14 mouse cellular contexts compared by ENCODE assay signal in the genomic region with DNA sequence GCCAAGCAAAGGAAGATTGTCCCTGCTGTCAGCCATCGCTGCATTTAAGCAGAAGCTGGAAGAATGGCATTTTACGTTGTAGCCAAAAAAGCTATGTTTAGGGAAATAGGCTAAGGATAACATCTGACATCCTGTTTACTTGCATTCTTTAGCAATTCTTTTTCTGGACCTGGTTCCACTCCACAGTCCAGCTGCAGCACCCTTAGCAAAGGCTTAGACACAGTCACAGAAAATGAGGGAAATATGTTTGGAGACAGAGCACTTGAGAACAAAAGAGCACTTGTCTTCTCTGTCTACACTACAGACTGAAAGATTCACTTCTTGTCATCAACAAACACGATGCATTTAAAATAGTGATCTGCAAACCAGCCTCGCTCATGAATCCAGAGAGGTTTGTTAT. TPM values are rescaled to one million over a fixed set of nuclear protein-coding genes. Genes with fewer than 3 reads are reported as not detected.
DNase-seq lines count a peak whose midpoint lies in the region; ATAC-seq and TF ChIP-seq lines count a peak whose summit lies in the region.
"Had no signal": no experiment of that assay in that cellular context is flagged by ENCODE, and none has a peak within 500 bp of the region (broad histone marks: within the 10 kb centered on the region; RNA-seq: fewer than 3 reads in every experiment).

No protein-coding gene starts in this region.

- H3K4me2 ChIP-seq in liver, embryonic 11.5 days, result no peak overlapping the region
- peak overlapping the region; percentile 24; the same call in 1 of the 2 replicates for H3K4me2 ChIP-seq in liver, embryonic 13.5 days
- no peak overlapping the region for H3K4me2 ChIP-seq in midbrain, embryonic 16.5 days (ENCODE audit: low read length)
- H3K4me2 ChIP-seq: hindbrain, embryonic 13.5 days; limb, embryonic 13.5 days; midbrain, embryonic 13.5 days; neural tube, embryonic 12.5 days had no signal

- peaks cover 1% of the 10 kb centered on the region; the same call in 1 of the 2 replicates for H3K4me1 ChIP-seq in heart, adult 2 months (ENCODE audit: control insufficient read depth, insufficient read depth, low read length)
- no peaks in the 10 kb centered on the region for H3K4me1 ChIP-seq in heart, embryonic 10.5 days
- H3K4me1 ChIP-seq in liver, adult 2 months (ENCODE audit: control insufficient read depth, insufficient read depth, low read length), result no peaks in the 10 kb centered on the region; the same call in 1 of the 2 replicates
- H3K4me1 ChIP-seq in liver, embryonic 11.5 days (replicated peaks; ENCODE audit: control insufficient read depth, insufficient read depth, low read length), result no peaks in the 10 kb centered on the region
- H3K4me1 ChIP-seq in liver, embryonic 13.5 days (replicated peaks), result no peaks in the 10 kb centered on the region; the same call in 1 of the 2 replicates
- H3K4me1 ChIP-seq in midbrain, embryonic 16.5 days (ENCODE audit: control insufficient read depth, insufficient read depth, low read length), result no peaks in the 10 kb centered on the region
- H3K4me1 ChIP-seq: hindbrain, embryonic 13.5 days; limb, embryonic 13.5 days; midbrain, embryonic 13.5 days; neural tube, embryonic 12.5 days had no signal

- TF ChIP-seq CTCF in heart, adult 2 months (IDR thresholded peaks at IDR 0.05), result no peak
- TF ChIP-seq CTCF in liver, adult 2 months (IDR thresholded peaks at IDR 0.05; ENCODE audit: low read depth, low read length), result no peak

- ATAC-seq in liver, embryonic 11.5 days (replicated peaks; ENCODE audit: low FRiP score), result no peak
- no peak for ATAC-seq in liver, embryonic 13.5 days (ENCODE audit: low read depth)
- ATAC-seq in midbrain, embryonic 16.5 days, result no peak
- ATAC-seq: midbrain, embryonic 13.5 days had no signal

- WGBS in heart, adult 2 months, result 40% methylated on average over 4 of the region's 4 CpGs
- 50% methylated on average over 4 of the region's 4 CpGs for WGBS in heart, embryonic 10.5 days
- WGBS in liver, adult 2 months, result 56% methylated on average over 4 of the region's 4 CpGs
- 71% methylated on average over 4 of the region's 4 CpGs for WGBS in liver, embryonic 11.5 days
- 53% methylated on average over 4 of the region's 4 CpGs for WGBS in liver, embryonic 13.5 days (ENCODE audit: insufficient replicate concordance)
- 75% methylated on average over 4 of the region's 4 CpGs for WGBS in midbrain, embryonic 16.5 days

- no peak for TF ChIP-seq EP300 in heart, adult 2 months (IDR thresholded peaks at IDR 0.05; ENCODE audit: insufficient read depth, low read depth, low read length)

- peaks cover 2% of the 10 kb centered on the region; the same call in 1 of the 2 replicates for H3K36me3 ChIP-seq in heart, adult 2 months (ENCODE audit: control insufficient read depth, insufficient read depth, low read length)
- no peaks in the 10 kb centered on the region for H3K36me3 ChIP-seq in heart, embryonic 10.5 days
- no peaks in the 10 kb centered on the region for H3K36me3 ChIP-seq in liver, adult 2 months (ENCODE audit: control insufficient read depth, insufficient read depth, low read length)
- no peaks in the 10 kb centered on the region for H3K36me3 ChIP-seq in liver, embryonic 11.5 days (ENCODE audit: control insufficient read depth, insufficient read depth, low read length)
- no peaks in the 10 kb centered on the region for H3K36me3 ChIP-seq in liver, embryonic 13.5 days
- H3K36me3 ChIP-seq in midbrain, embryonic 16.5 days (ENCODE audit: control insufficient read depth, insufficient read depth, low read length), result no peaks in the 10 kb centered on the region
- H3K36me3 ChIP-seq: hindbrain, embryonic 13.5 days; limb, embryonic 13.5 days; midbrain, embryonic 13.5 days; neural tube, embryonic 12.5 days had no signal

- H3K79me2 ChIP-seq in heart, adult 2 months (replicated peaks; ENCODE audit: control insufficient read depth, insufficient read depth, low read length), result no peaks in the 10 kb centered on the region
- H3K79me2 ChIP-seq in liver, adult 2 months (ENCODE audit: control insufficient read depth, insufficient read depth, low read length), result no peaks in the 10 kb centered on the region

- H3K27ac ChIP-seq in heart, adult 2 months, result peak overlapping the region; percentile 83
- no peak overlapping the region for H3K27ac ChIP-seq in heart, embryonic 10.5 days
- peak overlapping the region; percentile 60 for H3K27ac ChIP-seq in liver, adult 2 months (replicated peaks; ENCODE audit: insufficient read depth, low read depth, low read length)
- H3K27ac ChIP-seq in liver, embryonic 11.5 days (ENCODE audit: low read depth, low read length), result no peak overlapping the region
- no peak overlapping the region for H3K27ac ChIP-seq in liver, embryonic 13.5 days
- no peak overlapping the region for H3K27ac ChIP-seq in midbrain, embryonic 16.5 days (ENCODE audit: low read length)
- H3K27ac ChIP-seq: hindbrain, embryonic 13.5 days; limb, embryonic 13.5 days; midbrain, embryonic 13.5 days; neural tube, embryonic 12.5 days had no signal

- intact Hi-C loops in heart, adult 2 months (cut with DNase I), result loop anchor here (5.0 kb wide), 1 partner anchor 53 kb away; the partner anchor contains the start of gene Rbmx

- DNase-seq in heart, adult 2 months, result no peak
- DNase-seq in heart, embryonic 10.5 days (ENCODE audit: low spot score), result no peak
- no peak for DNase-seq in liver, adult 2 months (ENCODE audit: extremely low read depth, low read depth, low spot score)
- no peak for DNase-seq in liver, embryonic 11.5 days (ENCODE audit: low spot score)
- peak; percentile 11 for DNase-seq in adipocyte (ENCODE audit: low spot score)
- DNase-seq in liver, embryonic 13.5 days, result no peak
- DNase-seq in cerebellum, adult 9-11 months, result no peak
- DNase-seq: kidney, postnatal 14 days; retina, postnatal 1 day had no signal

- H3K9me3 ChIP-seq in heart, embryonic 10.5 days, result no peaks in the 10 kb centered on the region
- no peaks in the 10 kb centered on the region for H3K9me3 ChIP-seq in liver, embryonic 11.5 days (ENCODE audit: control insufficient read depth, low read length)
- no peaks in the 10 kb centered on the region for H3K9me3 ChIP-seq in liver, embryonic 13.5 days (replicated peaks)
- no peaks in the 10 kb centered on the region for H3K9me3 ChIP-seq in midbrain, embryonic 16.5 days (replicated peaks; ENCODE audit: control insufficient read depth, low read length, poor library complexity, severe bottlenecking)
- H3K9me3 ChIP-seq: hindbrain, embryonic 13.5 days; limb, embryonic 13.5 days; midbrain, embryonic 13.5 days; neural tube, embryonic 12.5 days had no signal

- no peaks in the 10 kb centered on the region for H3K27me3 ChIP-seq in heart, adult 2 months (ENCODE audit: control insufficient read depth, insufficient read depth, low read length)
- no peaks in the 10 kb centered on the region for H3K27me3 ChIP-seq in heart, embryonic 10.5 days (ENCODE audit: insufficient read depth, poor library complexity, severe bottlenecking)
- no peaks in the 10 kb centered on the region for H3K27me3 ChIP-seq in liver, adult 2 months (ENCODE audit: control insufficient read depth, insufficient read depth, low read length)
- no peaks in the 10 kb centered on the region for H3K27me3 ChIP-seq in liver, embryonic 11.5 days (replicated peaks; ENCODE audit: control insufficient read depth, insufficient read depth, low read length)
- no peaks in the 10 kb centered on the region for H3K27me3 ChIP-seq in liver, embryonic 13.5 days
- H3K27me3 ChIP-seq in midbrain, embryonic 16.5 days (ENCODE audit: control insufficient read depth, insufficient read depth, low read depth, low read length), result no peaks in the 10 kb centered on the region
- H3K27me3 ChIP-seq: hindbrain, embryonic 13.5 days; limb, embryonic 13.5 days; midbrain, embryonic 13.5 days; neural tube, embryonic 12.5 days had no signal

- peak; percentile 32; the same call in 1 of the 2 replicates for TF ChIP-seq POLR2A in heart, adult 2 months (IDR thresholded peaks at IDR 0.05; ENCODE audit: insufficient read depth, low read depth, low read length)
- no peak for TF ChIP-seq POLR2A in liver, adult 2 months (IDR thresholded peaks at IDR 0.05; ENCODE audit: extremely low read depth, insufficient read depth, low read length)

- H3K9ac ChIP-seq in heart, adult 2 months (ENCODE audit: low read depth, low read length), result 0 out of 2 replicates have a peak overlapping the region, but pooled peaks have one; percentile 35
- no peak overlapping the region for H3K9ac ChIP-seq in liver, adult 2 months (ENCODE audit: low read depth, low read length)
- no peak overlapping the region for H3K9ac ChIP-seq in liver, embryonic 11.5 days (ENCODE audit: low read depth, low read length)
- no peak overlapping the region for H3K9ac ChIP-seq in liver, embryonic 13.5 days
- no peak overlapping the region for H3K9ac ChIP-seq in midbrain, embryonic 16.5 days (ENCODE audit: low read depth, low read length)
- H3K9ac ChIP-seq: hindbrain, embryonic 13.5 days; limb, embryonic 13.5 days; midbrain, embryonic 13.5 days; neural tube, embryonic 12.5 days had no signal

- peak overlapping the region; percentile 43 for H3K4me3 ChIP-seq in heart, adult 2 months
- H3K4me3 ChIP-seq in heart, embryonic 10.5 days, result no peak overlapping the region
- no peak overlapping the region for H3K4me3 ChIP-seq in liver, adult 2 months (ENCODE audit: insufficient read depth, low read depth, low read length)
- no peak overlapping the region for H3K4me3 ChIP-seq in liver, embryonic 11.5 days (ENCODE audit: low read depth, low read length)
- H3K4me3 ChIP-seq in liver, embryonic 13.5 days (replicated peaks), result no peak overlapping the region
- H3K4me3 ChIP-seq in midbrain, embryonic 16.5 days (ENCODE audit: low read depth, low read length), result no peak overlapping the region
- H3K4me3 ChIP-seq: hindbrain, embryonic 13.5 days; limb, embryonic 13.5 days; midbrain, embryonic 13.5 days; neural tube, embryonic 12.5 days had no signal

RNA-seq across cellular contexts. Expression of gene Arhgef6, which starts 0.7 kb away (rescaled TPM):
- total RNA-seq in heart, adult 2 months (2021), result 10 to 100 TPM; 61.5 to 64.2 TPM
- 38.2 and 82.1 TPM in 2 replicates for polyA plus RNA-seq in heart, adult 2 months (2012; rRNA removed)
- 10.7 and 18.9 TPM in 2 replicates for polyA plus RNA-seq in heart, embryonic 10.5 days (2016; fragmentation: Nextera tagmentation; extraction: Ambion mirVana)
- total RNA-seq in liver, adult 2 months (2014; rRNA removed), result 5.2 and 5.3 TPM in 2 replicates
- polyA plus RNA-seq in liver, adult 2 months (2012; rRNA removed), result 1.3 and 1.8 TPM in 2 replicates
- 6.9 and 8.4 TPM in 2 replicates for polyA plus RNA-seq in liver, embryonic 11.5 days (2014; fragmentation: Nextera tagmentation; extraction: Ambion mirVana)
- polyA plus RNA-seq in liver, embryonic 13.5 days (2015; fragmentation: Nextera tagmentation; extraction: Ambion mirVana), result 3.3 and 4.6 TPM in 2 replicates
- polyA plus RNA-seq in midbrain, embryonic 16.5 days (2015; fragmentation: Nextera tagmentation; extraction: Ambion mirVana), result 4.5 and 5.4 TPM in 2 replicates

RNA-seq across cellular contexts. Expression of gene Rbmx, which starts 53.6 kb away (rescaled TPM):
- total RNA-seq in heart, adult 2 months (2021), result 10 to 100 TPM; 19.7 to 22.6 TPM
- polyA plus RNA-seq in heart, adult 2 months (2012; rRNA removed), result 16.6 and 26.0 TPM in 2 replicates
- polyA plus RNA-seq in heart, embryonic 10.5 days (2016; fragmentation: Nextera tagmentation; extraction: Ambion mirVana), result 91.9 and 97.7 TPM in 2 replicates
- 12.4 and 14.6 TPM in 2 replicates for total RNA-seq in liver, adult 2 months (2014; rRNA removed)
- 4.9 and 6.2 TPM in 2 replicates for polyA plus RNA-seq in liver, adult 2 months (2012; rRNA removed)
- 69.2 and 71.6 TPM in 2 replicates for polyA plus RNA-seq in liver, embryonic 11.5 days (2014; fragmentation: Nextera tagmentation; extraction: Ambion mirVana)
- polyA plus RNA-seq in liver, embryonic 13.5 days (2015; fragmentation: Nextera tagmentation; extraction: Ambion mirVana), result 27.4 and 30.8 TPM in 2 replicates
- polyA plus RNA-seq in midbrain, embryonic 16.5 days (2015; fragmentation: Nextera tagmentation; extraction: Ambion mirVana), result 158 and 182 TPM in 2 replicates

Comparison
In these comparisons a context has a peak if more than half of its experiments do, and no peak if none do; other contexts are left out.
1. H3K27ac ChIP-seq: peak in heart, adult 2 months (single experiment) and liver, adult 2 months (single experiment); none in heart, embryonic 10.5 days (single experiment), liver, embryonic 11.5 days (single experiment), liver, embryonic 13.5 days (single experiment) and midbrain, embryonic 16.5 days (single experiment).